Mouse (Mus musculus) retina, adult 2 months (tissue): Measurements from ENCODE around the gene Clec11a.

Experiments used
- DNase-seq: peaks from one replicate; pipeline ENCODE4 v3.0.0-alpha.2; 2012; ENCODE audit warnings: low read depth, low spot score

The Clec11a gene

DNA sequence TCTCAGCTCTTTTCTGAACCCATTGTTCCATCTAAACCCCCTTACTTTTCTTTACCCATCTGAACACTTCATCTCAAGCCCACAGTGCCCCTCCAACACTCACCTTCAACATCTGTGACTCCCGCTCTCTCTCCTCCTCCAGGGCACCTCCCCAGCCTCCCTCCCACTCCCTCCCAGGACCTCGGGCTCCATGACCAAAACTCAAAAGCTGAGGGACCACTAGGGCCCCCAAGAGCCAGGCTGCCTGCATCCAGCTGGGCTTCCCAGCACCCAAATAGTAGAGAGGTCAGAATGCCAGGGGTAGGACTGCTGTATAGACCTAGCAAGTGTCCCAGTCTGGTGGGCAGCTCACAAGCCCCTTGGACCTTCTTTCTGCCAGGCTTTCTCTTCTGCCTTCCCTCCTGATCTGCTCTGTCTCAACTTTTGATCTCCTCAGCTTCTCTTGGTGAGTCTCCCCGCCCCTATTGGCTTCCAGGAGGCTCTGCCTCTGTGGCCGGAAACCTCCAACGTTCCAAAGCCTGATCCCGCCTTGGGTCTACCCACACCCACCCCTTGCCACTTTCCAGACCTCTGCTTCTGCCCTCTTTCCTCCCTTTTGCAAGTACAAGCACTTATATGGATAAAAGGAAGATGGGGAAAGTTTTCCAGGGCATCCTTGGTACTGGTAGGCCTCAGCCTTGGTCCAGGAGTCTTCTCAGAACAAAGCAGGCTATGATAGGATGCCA, at the start of gene Clec11a:
Gene Clec11a, minus strand, starts transcription at position 387 of the 725 bp plus-strand sequence.
- no peak for DNase-seq

DNA sequence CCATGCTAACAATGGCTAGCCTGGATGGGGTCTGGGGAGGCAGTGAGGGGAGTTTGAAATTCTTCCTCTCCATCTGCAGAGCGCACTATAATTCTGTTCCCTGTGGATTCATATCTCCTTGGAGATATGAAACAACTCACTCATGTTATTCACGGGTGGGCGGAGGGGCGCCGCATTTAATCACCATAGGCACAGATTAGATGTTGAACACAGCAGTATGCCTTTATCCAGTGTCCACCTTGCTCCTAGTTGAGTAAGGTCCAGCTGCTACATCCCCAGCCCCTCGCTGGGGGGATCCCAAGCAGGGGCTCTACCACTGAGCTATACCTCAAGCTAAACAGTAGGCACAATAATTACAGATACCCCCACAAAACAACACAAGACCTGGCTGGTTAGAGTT, 48.7 kb upstream of the Clec11a start:
- no peak for DNase-seq

DNA sequence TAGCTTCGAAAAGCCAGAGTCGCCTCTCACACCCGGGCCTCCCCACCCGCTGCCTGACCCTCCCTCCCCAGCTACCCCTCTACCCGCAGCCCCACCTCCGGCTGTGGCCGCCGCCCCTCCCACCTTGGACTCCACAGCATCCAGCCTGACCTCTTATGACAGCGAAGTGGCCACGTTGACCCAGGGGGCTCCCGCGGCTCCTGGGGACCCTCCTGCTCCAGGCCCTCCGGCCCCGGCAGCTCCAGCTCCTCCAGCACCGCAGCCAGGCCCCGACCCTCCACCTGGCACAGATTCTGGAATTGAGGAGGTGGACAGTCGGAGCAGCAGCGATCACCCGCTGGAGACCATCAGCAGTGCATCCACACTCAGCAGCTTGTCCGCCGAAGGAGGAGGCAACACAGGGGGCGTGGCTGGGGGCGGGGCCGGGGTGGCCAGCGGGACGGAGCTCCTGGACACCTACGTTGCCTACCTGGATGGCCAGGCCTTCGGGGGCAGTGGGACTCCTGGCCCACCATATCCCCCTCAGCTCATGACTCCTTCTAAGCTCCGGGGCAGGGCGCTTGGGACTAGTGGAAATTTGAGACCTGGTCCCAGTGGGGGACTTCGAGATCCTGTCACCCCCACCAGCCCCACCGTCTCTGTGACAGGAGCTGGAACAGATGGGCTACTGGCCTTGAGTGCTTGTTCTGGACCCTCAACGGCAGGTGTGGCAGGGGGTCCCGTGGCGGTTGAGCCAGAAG, 47.1 kb upstream of the Clec11a start:
- DNase-seq, result no peak

DNA sequence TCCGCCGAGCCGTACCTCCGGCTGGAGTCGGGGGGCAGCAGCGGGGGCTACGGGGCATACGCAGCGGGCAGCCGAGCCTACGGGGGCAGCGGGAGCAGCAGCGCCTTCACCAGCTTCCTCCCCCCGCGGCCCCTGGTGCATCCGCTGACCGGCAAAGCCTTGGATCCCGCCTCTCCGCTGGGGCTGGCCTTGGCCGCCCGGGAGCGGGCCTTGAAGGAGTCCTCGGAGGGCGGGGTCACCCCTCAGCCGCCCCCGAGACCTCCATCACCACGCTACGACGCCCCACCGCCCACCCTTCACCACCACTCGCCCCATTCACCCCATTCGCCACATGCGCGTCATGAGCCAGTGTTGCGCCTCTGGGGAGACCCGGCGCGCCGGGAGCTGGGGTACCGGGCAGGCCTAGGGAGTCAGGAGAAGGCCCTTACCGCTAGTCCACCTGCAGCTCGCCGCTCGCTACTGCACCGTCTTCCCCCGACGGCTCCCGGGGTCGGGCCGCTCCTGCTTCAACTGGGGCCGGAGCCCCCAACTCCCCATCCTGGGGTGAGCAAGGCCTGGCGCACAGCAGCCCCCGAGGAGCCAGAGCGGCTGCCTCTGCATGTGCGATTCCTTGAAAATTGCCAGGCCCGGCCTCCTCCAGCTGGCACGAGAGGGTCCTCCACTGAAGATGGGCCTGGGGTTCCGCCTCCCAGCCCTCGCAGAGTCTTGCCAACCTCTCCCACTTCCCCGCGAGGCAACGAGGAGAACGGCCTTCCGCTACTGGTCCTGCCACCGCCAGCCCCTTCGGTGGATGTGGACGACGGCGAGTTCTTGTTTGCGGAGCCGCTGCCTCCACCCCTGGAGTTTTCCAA, 46.3 kb upstream of the Clec11a start:
- DNase-seq, result no peak

DNA sequence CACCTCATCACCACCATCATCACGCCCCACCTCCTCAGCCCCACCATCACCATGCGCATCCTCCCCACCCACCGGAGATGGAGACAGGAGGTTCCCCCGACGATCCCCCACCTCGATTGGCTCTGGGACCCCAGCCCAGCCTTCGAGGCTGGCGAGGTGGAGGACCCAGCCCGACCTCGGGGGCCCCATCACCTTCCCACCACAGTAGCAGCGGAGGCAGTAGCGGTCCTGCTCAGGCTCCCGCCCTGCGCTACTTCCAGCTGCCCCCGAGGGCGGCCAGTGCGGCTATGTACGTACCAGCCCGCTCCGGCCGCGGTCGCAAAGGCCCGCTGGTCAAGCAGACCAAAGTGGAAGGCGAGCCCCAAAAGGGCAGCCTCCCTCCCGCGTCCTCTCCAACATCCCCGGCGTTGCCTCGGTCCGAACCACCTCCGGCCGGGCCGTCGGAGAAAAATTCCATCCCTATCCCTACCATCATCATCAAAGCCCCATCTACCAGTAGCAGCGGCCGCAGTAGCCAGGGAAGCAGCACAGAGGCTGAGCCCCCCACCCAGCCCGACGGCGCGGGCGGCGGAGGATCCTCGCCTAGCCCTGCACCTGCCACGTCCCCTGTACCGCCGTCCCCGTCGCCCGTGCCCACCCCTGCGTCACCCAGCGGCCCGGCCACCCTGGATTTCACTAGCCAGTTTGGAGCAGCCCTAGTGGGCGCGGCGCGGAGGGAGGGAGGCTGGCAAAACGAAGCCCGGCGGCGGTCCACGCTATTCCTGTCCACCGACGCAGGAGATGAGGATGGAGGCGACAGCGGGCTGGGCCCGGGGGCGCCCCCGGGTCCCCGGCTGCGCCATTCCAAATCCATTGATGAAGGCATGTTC, 45.4 kb upstream of the Clec11a start:
- DNase-seq, result no peak

DNA sequence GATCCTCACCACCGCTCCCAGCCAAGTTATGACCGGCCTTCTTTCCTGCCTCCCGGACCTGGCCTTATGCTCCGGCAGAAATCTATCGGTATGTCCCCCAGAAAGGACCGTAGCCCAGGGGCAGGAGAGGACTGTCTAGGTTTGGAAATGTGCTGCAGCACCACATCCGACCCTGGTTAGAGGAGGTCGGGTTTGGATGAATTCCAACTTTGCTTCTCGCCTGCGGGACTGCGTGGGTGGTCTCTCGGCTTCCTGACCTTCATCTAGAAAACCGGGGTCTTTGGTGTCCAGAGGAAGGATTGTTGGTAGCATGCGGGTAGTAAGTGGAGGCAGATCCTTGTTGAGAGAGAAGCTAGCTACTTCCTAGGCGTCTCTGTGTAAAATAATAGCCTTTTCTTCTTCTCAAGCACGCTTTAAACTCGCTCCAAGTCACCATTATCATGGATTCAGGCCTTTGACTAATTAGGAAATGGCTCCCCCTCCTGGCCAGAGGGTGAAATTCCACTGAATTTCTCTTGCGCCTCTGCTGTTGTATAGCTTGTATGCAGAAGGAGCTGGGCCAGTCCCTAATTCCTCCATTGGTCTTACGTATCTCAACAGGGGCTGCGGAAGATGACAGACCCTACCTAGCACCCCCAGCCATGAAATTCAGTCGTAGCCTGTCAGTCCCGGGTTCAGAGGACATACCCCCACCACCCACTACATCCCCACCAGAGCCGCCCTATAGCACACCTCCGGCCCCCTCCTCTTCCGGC, 44.4 kb upstream of the Clec11a start:
- DNase-seq, result peak; percentile 69

DNA sequence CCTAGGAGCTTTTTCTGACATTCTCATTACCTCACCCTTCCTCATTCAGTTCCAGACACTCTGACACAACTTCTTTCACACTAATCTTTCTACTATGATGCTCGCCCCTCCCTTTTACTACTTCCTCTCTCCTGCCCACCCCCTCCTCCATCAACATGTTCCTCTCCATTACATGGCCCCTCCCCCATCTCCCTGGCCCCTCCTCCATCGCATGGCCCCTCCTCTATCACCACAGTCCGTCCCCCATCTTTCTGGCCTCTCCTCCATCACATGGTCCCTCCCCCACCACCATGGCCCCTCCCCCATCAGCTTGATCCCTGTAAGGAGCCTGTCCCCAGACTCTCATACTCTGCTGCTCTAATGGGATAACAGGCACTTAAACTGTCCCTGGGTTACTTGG, 42.3 kb upstream of the Clec11a start:
- DNase-seq, result no peak

DNA sequence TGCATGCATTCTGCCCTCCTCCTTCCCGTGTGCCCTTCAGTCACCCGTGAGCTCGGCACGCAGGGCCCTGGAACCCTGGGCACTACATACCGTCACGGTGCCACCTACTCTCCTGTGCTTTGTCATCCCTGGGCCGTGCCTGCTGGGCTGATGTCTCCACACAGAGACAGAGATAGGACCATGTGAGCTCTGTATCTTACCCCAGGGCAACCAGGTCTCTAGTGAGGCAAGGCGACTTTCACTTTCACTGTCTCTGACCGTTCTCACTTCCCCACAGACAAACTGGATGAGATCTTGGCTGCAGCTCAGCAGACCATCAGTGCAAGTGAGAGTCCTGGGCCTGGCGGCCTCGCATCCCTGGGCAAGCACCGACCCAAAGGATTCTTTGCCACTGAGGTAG, 37.9 kb upstream of the Clec11a start:
- no peak for DNase-seq

DNA sequence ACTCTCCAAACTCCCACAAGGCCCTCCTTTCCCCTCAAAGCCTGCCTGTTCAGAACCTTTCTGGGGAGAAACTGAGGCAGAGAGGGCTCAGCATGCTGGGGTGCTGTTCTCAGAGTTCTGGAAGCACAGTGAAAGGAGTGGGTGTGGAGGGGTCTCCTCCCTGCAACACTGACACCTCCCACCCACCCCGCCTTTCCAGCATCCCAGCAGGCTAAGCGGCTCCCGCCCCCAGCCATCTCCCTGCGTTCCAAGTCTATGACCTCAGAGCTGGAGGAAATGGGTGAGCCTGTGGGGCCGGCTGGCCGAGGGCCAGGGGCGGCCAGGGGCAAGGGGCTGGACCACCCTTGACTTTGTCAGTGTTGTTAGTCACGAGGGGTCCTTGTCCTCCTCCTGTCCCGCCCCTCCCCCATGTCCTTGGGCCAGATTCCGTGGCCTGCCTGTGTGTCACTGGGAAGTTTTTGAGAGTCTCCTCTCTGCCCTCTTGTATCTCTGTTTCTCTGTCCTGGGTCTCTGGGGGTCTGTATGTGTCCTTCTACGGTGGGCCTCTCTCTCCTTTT, 36.8 kb upstream of the Clec11a start:
- DNase-seq, result no peak

DNA sequence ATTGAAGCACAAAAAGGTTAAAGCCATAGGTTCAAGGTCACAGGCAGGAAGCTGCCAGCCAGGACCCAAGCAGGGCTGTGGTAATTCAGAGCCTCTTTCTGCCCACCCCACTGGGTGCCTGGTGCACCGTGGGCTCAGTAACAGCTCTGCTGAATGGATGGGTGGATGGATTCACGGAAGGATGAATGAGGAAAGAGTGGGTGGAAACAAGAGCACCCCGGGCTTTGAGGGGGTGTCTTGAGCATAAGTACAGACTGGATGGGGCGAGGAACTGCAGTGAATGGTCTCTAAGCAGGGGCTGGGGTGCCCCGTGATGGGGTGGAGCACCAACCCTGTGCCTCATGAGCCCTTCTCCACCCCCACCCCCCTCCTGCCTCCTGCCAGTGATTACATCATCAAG, 35.0 kb upstream of the Clec11a start:
- DNase-seq, result no peak

DNA sequence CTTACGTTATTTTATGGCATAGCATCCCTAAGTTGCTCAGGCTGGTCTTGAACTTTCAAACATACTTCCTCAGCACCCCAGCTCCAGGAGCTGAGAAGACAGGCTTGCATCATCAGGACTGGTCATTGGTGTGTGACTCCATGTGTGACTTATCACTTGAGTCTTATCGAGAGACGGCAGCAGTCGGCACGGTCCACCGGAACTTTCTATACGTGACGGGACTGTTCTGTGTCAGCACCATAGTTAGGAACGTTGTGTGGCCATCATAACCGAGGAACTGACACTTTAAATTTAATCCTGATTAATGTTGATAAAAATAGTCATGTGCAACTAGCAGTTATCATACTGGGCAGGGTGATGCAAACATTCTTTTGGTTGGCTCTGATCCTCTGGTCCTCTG, 34.4 kb upstream of the Clec11a start:
- no peak for DNase-seq

DNA sequence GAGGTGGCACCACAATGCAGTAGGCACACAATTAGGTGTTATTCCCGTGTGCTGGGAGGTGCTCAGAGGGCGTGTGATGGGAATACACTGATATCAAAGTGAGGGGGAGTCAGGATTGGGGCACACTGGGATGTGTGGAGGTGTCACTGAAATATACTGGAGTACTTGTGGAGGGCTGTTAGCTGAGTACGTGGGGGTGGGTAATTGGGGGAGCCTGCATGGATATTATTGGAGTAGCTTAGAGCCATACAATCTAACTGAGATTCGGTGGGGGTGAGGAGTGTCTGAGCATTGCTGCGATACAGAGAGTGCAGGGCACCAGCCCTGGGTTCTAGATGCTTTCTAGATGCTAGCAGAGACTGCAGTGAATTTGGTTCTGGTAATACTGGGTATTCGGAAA, 33.5 kb upstream of the Clec11a start:
- DNase-seq, result no peak

DNA sequence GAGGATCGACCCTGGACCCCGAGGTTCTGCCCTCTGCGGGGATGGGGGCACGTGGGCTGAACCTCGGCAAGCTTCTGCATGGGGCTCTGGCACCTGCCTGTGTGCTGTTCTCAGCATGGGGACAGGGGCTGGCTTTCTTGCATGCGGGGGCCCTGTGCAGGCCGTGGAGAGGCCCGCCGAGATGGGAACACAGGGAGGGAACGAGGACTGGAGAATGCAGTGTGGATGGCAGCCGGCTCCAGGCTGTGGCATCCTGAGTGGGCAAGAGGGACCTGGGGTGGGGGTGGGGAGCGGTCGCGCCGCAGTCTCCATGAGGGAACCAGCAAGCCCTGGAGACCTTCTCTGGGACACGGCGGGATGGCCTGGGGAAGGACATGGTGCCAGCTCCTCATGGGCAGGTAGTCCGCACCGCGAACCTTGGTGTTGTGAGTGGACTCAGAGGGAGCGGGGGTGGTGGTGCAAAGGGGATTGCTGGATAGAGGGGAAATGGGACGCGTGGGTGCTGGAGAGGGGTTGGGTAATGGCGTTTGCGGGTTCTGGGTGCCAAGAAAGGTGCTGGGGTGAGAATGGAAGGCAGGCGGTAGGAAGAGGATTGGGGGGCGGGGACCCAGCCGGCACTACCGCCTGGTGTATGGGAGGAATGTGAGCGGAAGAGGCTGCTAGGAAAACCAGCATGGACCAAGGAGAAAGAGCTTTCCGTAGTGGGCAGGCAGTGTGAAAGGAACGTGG, 30.6 kb upstream of the Clec11a start:
- no peak for DNase-seq

DNA sequence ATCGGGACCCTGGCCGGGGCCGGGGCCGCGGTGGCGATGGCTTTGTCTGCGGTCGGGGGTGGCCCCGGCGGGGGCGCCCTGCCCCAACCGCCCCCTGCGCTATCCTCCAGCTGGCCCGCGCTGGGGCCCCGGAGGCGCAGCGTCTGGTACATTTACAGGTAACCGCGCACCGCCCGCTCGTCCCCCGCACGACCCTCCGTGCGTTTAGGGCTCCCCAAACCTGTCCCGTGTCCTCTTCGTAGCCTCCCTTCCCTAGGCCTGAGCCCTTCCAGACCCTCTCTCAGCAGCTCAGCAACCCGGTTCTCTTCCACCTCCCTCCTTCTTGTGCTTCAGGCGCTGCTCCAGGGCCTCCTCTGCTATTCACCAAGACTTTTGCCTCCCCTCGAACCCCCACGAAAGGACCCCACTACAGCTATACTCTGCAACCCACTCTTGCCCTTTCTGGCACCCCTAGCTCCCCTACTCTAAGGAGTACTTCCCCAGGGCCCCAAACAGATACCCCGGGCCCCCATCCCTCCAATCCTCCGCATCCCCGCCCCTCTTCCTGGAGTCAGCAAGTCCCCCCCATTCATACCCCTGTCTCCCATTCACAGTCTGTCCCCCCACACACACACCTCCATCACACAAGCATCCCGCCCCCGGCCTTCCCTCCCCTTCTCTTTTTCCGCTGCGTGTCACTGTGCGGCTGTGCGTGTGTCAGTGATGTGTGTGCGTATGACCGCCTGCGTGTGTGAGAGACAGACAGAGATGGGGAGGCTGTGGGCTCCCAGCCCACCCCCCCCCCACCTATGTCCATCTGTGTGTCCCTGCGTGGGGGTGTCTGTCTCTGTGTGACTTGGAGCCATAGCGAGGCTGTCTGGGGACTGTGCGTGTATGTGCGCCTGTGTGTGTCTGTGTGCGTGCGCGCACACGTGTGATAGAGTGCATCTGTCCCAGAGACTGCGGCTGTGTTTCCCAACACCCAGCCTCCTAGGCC, 29.6 kb upstream of the Clec11a start:
- no peak for DNase-seq

DNA sequence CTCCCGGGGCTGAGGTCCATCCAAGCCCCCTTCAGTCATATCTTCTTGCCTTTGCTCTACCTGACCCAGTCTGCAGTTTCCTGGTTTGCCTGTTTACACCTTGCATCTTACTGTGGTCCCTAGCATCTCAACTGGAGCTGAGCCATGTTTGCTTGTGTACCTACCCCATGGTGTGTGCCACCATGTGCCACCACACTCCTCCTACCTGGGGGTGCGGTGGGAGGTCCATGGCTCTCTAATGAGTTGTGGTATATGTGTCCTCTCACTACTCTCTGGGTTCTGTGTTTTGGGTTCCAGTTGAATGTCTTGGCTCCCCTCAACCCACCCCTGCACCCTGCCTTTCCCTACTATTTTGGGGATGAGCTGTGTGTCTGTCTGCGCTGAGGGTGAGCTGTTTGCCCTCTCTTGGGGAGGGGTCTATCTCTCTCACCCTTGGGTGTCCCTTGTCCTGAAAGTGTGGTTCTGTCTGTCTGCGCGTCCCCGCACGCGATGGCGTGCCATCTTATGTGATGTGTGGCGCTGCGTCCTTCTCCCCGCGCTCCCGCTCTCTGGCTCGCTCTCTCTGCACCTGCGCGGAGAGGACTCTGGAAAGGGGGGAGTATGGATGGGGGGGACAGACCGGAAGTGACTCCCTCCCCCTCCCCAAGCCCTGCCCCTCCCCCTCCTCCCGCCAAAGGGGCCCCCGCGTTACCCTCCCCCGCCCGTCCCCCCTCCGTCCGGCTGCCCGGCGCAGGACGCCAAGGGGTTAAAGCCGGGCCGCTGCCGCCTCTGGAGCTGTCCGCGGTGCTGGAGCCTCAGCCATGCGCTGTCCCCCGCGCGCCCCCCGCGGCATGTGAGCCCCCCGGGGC, 28.6 kb upstream of the Clec11a start:
- peak; percentile 43 for DNase-seq

DNA sequence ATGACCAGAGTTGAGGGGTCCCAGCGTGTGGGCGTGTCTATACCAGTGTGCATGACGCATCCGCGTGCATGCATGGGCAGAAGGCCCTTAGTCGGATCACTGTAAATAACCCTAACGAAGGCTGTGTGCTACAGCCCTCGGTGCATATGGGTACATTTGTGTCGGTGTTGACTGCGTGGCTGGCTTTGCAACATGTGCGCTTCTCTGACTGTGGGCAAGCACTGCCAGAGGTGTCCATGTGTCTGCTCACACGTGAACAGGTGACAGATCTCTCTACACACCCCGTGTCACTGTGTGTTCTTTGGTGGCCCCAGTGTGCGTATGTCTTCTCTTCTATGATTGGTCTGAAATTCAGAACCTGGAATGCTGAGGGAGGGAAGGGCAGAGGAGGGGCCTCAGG, 27.4 kb upstream of the Clec11a start:
- no peak for DNase-seq

DNA sequence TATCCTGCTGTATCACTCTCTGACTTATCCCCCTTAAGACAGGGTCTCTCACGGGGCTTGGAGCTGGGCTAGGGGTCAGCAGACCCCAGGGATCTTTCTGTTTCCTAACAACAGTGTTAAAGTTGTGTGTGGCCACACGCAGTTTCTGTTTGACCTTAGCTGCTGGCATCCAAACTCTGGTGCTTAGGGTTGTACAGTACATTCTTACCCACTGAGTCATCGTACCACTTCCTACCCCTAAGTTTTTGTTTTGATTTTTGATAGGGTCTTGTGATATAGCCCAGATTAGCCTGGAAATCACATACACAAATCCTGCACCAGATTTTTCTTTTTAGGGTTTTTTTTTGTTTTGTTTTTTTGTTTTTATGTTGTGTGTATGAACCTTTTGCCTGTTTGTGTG, 25.6 kb upstream of the Clec11a start:
- no peak for DNase-seq

DNA sequence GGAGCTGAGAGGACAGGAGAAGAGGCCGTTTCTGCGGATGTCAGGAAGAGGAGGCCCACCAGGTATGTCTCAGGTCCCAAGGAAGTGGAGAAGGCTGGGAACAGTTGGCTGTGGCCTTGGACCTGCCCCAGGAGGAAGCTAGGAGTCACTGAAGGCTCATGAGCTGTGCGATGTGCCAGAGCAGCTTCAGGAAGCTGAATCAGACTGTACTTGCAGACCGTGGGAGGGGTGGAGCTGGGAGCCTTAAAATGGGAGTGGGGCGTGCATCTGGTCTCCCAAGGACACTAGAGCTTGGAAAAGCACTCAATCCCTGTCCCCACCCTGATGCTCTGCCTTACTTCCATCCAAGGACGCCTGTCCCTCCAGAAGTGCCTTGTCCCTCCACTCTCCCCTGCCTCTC, 19.9 kb upstream of the Clec11a start:
- DNase-seq, result no peak
